Mouse (Mus musculus): ENCODE results near the gene Gm34653.
"Not testable (repeated sequence)": the region's sequence is repeated elsewhere in the genome, so short reads cannot be mapped to it uniquely, and the experiment has no call there.

Gm34653 gene

GRCm38 (mm10) chr2:34825827-34826459 is 6.9 kb upstream of the Gm34653 start, which contains the start of gene Fbxw2:
TSS of gene Fbxw2 (minus strand) at chr2:34826311.
- DNase-seq = peak; percentile 95

GRCm38 (mm10) chr2:34826460-34827231 is 6.2 kb upstream of the Gm34653 start:
- peak; percentile 8 for DNase-seq

GRCm38 (mm10) chr2:34827591-34827990 is 5.2 kb upstream of the Gm34653 start:
- DNase-seq = no peak

- no peak for DNase-seq
These were observed 4.8 kb upstream of the Gm34653 start for GRCm38 (mm10) chr2:34828026-34828425.

- DNase-seq = not testable (repeated sequence)
These were observed 2.7 kb upstream of the Gm34653 start for GRCm38 (mm10) chr2:34830066-34830465.

- no peak for DNase-seq
These were observed 817 bp downstream of the Gm34653 start for GRCm38 (mm10) chr2:34833624-34834023.

GRCm38 (mm10) chr2:34835669-34836068 is 2.9 kb downstream of the Gm34653 start:
- no peak for DNase-seq

- not testable (repeated sequence) for DNase-seq
These were observed 7.3 kb downstream of the Gm34653 start for GRCm38 (mm10) chr2:34840143-34840542.

GRCm38 (mm10) chr2:34841706-34842105 is 8.9 kb downstream of the Gm34653 start:
- no peak for DNase-seq

- peak; percentile 71 for DNase-seq
These were observed 10.6 kb downstream of the Gm34653 start for GRCm38 (mm10) chr2:34843211-34843939.

- no peak for DNase-seq
These were observed 14.9 kb downstream of the Gm34653 start for GRCm38 (mm10) chr2:34847702-34848101.

- no peak for DNase-seq
These were observed 22.5 kb downstream of the Gm34653 start for GRCm38 (mm10) chr2:34855265-34855664.

GRCm38 (mm10) chr2:34857728-34858127 is 24.9 kb downstream of the Gm34653 start:
- DNase-seq = no peak

GRCm38 (mm10) chr2:34869680-34870079 is 36.9 kb downstream of the Gm34653 start:
- no peak for DNase-seq

GRCm38 (mm10) chr2:34870520-34871474 is 38.0 kb downstream of the Gm34653 start:
- peak; percentile 97 for DNase-seq

GRCm38 (mm10) chr2:34874271-34874670 is 41.5 kb downstream of the Gm34653 start, which contains the start of gene Cutal:
TSS of gene Cutal (plus strand) at chr2:34874396.
- peak; percentile 81 for DNase-seq

GRCm38 (mm10) chr2:34874816-34875345 is 42.1 kb downstream of the Gm34653 start, which contains the start of gene Psmd5:
TSS of gene Psmd5 (minus strand) at chr2:34874968.
- DNase-seq = peak; percentile 48

GRCm38 (mm10) chr2:34880054-34880453 is 47.2 kb downstream of the Gm34653 start:
- no peak for DNase-seq

GRCm38 (mm10) chr2:34882757-34883156 is 50.0 kb downstream of the Gm34653 start:
- DNase-seq = no peak

- no peak for DNase-seq
These were observed 50.4 kb downstream of the Gm34653 start for GRCm38 (mm10) chr2:34883190-34883589.

GRCm38 (mm10) chr2:34884186-34884585 is 51.4 kb downstream of the Gm34653 start:
- DNase-seq = no peak
